Mouse (Mus musculus) T-helper 1 cell (primary cell): ENCODE measurements around the gene Pla2g2f.

Experiments used
- in situ Hi-C: fragments of 300-600 bp; cut with MboI, MseI; formaldehyde crosslinking; loops from one replicate; pipeline ENCODE4 v1.15.1; 2025; ENCODE audit warnings: high pct_unique_total_duplicates

The Pla2g2f gene

DNA sequence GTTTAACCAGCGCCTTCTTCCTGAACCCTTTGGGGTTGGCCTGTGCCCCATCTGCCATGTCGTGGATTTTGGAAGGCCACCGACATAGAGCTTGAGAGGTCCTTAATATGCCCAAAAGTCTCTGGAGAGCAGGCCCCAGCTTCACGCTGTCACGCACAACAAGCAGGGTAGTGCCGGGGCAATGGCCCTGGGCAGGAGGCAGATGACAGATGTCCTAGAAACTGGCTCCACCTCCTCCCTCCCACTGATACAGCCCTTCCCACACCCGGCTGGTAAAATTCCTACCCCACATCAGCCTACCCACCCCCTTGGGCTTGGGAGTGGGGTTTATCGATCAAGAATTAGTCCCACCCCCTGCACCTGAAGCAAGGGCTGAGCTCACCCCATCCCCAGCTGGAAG lies at the start of gene Pla2g2f:
Gene Pla2g2f (minus strand): TSS at position 211 of the 400 bp plus-strand sequence.
- in situ Hi-C loops: no loop called here

DNA sequence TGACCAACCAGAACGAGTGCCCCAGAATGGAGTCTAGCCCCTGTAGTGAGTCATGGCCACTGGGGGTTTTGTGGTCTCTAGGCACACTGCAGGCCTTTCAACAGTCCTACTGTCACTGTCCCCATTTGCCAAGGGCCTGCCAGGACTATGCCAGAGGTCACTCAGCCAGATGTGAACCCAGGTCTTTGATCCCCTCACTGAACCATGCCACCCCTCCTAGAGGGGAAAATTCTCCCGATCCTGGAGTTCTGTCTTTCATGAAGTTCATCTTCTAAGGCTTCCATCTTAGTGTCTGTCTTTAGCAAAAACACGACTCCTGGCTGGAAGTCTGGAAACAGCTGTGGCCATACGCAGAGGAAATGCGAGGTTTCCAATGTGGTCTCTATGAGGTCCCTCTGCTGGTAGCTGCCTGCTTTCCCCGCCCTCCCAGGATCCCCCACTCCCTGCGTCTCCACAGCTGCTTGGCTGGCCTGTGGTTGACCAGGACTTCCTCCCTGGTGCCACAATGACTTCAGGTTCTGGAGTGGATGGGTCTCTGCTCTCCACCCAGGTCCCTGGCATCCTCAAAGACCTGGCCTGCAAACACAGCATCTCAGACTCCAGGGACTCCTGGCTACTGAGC lies 49.6 kb upstream of the Pla2g2f start:
- in situ Hi-C loops: loop anchor here (10.0 kb wide), 1 partner anchor 1158 kb away; the partner anchor contains the start of gene Klhdc7a

DNA sequence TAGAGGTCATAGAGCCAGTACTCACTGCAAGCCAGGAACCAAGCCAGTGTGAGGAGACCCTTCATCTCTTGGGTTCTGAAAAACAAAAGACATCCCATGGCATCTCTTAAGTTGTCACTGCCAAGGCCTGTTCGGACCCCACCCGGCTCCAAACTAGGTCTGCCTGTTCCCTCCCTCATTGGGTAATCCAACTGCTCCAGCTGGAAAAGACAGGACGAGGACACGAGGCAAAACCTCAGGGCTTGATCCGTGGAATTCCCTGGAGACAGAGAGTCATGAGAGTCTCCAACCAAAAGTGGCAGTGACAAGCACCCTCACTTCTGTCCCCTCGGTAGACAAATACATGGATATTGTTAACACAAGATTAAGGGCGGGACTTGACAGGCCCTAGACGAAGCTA lies 48.7 kb upstream of the Pla2g2f start:
- in situ Hi-C loops: loop anchor here (10.0 kb wide), 1 partner anchor 1159 kb away; the partner anchor contains the start of gene Klhdc7a

DNA sequence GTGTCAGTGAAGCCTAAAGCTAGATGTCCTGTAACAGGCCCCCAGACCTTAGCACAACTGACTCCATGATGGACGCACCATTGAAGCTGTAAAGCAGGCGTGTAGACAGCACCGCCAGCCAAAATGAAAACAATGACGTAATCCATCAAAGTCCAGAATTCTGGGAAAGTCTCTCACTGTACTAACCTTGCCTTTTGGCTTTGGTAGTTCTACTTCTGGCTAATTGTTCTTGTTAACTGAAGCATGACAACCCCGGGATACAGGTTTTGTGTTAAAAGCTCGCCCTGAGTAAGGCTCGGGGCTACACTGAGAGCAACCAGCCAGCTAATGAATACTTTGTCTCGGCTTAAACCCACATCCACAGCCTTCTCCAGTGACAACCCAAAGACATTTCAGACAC lies 47.8 kb upstream of the Pla2g2f start:
- in situ Hi-C loops: loop anchor here (10.0 kb wide), 1 partner anchor 1160 kb away; the partner anchor contains the start of gene Klhdc7a

DNA sequence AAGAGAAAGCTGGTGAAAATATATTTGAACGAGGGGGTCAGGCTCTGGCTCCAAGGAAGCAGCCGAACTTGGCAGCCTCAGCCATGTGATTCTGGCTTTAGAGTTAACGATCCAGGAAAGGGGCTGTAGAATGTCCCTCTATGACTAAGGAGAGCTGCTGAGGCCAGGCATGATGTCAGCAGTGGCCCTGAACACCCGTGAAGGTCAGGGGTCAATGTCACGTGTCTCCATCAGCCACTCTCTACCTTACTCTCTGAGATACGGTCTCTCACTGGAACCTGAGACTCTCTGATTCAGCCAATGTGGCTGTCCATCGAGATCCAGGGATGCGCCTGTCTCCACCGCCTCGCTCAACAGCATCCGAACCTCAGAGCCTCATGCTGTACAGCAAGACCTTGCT lies 45.5 kb upstream of the Pla2g2f start:
- in situ Hi-C loops: loop anchor here (10.0 kb wide), 1 partner anchor 1162 kb away; the partner anchor contains the start of gene Klhdc7a

DNA sequence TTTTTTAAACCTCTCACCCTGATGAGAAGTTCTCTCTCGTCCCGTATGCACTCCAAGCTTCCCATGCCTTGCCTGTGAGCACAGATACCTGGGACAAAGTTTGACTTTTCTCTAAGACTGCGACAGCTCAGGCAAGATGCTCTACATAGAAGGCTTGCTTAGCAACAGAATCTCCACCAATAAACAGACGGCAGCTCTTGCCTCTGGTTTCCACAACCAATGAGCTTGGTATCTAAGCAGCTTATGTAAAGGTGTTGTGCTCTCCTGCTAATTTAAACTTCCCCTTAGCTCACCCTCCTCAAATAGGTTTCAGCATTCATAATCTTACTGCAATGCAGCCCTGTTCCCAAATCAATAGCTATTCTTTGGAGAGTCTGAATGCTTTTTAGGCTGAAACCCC lies 44.2 kb upstream of the Pla2g2f start:
- in situ Hi-C loops: loop anchor here (10.0 kb wide), 1 partner anchor 1163 kb away; the partner anchor contains the start of gene Klhdc7a

DNA sequence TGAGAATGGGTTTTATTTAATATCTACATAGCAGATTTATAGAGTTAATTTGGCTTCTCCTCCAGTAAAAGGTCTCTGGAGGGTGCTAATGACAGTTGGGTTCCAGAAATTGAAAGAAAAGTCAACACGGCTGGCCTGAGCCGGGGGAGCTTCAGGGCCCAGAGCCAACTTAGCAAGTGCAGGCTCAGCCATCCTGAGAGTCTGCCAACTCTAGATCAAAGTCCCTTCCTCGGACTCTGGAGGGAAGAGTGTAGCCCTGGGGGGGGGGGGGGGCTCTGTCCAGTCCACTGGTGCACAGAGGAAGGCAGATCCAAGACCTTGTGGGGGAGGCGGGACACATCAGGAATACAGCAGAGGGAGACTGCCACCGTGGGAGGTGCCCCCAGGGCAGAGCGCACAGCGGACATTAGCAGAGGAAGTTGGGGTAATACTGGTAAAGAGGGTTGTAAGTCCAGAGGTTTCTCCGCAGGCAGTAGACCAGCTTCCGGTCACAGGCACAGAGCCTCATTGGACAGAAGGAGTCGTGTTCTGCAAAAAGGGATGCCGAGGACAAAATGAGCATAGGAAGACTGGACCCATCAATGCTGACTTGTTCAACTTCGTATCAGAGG lies 42.8 kb upstream of the Pla2g2f start:
- in situ Hi-C loops: loop anchor here (10.0 kb wide), 1 partner anchor 1165 kb away; the partner anchor contains the start of gene Klhdc7a

DNA sequence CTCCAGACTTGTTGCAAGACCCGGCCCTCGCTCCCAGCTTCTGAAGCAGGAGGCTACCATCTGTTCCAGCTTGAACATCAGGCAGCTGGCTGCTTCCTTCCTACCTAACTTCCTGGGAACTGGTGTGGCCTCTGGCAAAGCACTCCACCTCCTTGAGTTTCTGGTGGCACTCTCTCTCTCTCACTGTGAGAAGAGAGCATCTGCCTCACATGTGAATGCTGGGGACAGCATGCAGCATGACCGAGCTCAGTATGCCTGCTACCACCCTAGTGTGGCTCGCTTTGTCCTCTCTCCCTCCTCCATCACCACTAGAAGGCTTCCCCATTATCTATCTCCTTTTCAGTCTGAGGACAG lies 39.8 kb upstream of the Pla2g2f start:
- in situ Hi-C loops: no loop called here

DNA sequence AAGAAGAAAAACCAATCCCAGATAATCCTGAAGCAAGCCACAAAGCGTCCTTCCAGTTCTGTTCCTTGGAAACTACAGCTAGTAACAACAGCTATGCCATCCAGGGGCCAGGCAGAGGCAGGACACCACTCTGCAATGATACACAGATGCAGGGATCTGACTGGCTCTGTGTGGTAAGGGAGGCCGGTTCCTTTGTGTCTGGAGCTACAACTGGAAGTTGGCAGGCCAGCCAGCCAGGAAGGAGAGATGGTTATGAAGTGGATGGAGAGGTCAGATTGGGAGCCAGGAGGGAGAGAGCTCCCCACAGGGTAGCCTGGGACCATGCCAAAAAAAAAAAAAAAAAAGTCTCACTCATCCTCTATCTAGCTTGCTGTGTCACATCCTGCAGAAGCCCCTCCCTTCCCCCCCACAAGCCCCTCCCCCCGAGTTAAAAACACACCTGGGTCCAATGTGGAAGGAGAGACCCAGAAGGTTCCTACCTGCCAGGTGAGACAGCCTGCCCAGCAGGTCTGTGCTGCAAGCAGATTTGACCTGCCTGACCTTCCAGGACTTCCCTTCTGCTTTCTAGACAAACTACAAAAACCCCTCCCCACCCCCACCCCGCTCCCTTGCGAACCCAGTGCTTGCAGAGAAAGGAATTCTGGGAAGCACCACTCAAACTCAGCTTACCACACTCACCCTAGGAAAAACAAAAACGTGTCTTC lies 39.2 kb upstream of the Pla2g2f start:
- in situ Hi-C loops: no loop called here

DNA sequence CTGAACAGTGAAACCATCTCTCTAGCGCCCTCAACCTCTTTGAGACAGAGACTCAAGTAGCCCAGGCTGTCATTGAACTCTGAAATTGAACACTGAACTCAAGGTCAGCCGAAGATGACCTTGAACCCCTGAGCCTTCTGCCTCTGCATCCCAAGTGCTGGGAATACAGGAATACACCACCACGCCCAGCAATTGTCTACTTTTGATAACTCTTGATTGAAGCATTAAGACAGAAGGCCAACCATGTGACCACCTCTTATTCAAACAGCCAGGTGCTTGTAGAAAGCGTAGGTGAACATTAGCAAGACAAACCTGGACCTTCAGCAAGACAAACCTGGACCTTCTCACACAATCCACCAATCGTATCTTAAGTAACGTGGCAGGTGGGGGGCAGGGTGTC lies 36.9 kb upstream of the Pla2g2f start:
- in situ Hi-C loops: no loop called here

DNA sequence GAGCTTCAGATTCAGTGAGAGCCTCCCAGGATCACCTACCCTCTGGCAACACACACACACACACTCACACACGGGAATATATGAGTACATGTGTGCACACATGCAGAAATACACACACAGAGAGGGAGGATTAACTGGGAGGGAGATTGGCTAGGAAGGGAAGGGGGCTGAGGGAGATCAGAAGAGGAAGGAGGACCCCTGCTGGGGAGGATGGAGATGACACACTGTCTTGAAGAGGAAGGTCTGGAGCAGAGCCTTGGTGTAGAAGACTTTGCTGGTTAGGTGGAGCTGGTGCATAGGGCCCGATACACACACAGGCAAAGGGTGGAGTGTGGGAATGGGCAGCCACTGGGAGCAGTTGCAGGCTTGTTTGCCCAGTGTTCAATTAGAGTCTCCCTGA lies 35.9 kb upstream of the Pla2g2f start:
- in situ Hi-C loops: no loop called here

DNA sequence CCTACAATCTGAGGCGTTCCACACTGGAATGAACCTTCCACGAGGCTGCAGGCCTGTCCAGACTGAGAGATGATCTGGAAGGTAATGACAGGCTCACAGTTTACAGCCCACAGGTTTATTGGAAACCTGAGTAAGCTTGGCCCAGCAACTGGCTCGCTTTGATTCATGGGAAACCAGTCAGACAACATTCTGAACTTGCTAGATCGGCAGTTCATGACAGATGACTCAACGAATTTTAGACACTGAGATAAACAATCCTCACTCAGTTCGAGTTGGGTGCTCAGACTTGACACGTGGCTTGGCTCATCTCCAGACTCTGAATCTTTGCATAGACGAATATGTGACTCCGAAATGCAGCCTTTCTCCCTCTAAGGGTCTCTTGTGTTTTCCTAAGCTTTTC lies 35.2 kb upstream of the Pla2g2f start:
- in situ Hi-C loops: no loop called here

DNA sequence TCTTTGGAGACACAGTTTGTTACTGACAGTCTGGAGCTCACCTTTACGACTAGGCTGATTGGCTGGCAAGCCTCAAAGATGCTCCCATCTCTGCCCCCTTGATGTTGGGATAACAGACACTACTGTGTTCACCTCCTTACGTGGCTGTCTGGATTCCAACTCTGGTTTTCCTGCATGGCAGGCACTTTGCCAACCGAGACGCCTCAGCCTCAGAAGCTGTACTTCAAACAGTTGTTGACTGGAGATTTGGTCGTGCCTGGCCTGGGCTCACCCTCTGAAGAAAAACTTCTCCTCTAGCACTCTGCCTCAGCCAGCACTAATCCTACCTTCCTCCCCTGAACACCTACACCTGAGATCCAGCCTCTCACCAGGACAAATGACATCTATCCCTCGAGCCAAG lies 34.0 kb upstream of the Pla2g2f start:
- in situ Hi-C loops: no loop called here

DNA sequence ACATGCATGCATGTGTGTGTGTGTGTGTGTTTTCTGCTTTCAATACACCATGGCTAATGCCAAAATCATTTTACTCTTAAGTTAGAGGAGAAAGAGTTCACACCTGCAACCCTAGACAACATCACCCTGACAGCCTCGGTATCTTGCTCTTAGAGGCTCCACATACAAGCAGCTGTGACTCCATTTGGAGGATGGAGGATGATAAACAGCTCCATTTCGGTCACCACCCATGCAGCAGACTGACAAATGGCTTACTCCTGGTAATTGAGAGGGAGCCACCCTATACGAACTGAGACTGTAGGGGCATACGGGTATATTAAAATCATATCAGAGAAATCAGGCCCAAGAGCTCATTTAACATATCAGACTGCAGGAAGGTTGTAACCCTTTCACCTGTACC lies 31.0 kb upstream of the Pla2g2f start:
- in situ Hi-C loops: no loop called here

DNA sequence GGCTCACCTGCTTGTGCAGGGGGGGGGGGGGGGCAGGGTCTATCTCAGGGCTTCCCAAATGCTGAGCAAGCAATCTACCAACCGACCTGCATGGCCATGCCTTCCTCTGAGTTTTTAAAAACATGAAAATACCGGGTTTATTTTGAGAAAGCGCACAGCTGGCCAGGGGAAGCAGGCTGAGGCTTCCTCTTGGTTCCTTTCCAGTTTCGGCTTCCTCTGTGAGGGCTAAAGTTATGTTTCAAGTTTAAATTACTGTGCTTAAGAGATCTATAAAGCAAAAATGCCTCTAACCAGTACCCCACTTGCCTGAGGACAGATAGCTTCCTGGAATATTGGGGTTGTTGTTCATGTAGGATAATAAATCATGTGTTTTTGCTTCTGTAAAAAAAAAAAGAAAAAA lies 28.7 kb upstream of the Pla2g2f start:
- in situ Hi-C loops: no loop called here

DNA sequence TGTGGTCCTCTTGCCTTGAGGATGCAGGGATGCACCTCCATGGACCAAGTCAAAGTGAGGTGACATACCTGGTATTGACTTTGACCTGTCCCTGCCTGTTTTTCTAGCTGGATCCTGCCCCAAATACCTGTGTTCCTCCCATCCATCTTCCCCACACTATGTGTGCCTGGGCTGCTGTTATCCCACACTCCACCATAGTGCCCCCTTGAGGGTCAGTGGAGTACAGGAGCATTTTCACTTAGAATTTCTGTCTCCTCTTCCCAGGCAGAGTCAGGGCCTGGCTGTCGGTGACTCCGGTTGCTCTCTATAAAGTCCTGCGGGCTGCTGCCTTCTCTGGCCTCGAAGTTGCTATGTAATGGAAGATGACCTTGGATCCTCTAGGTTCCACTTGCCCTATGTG lies 28.3 kb upstream of the Pla2g2f start:
- in situ Hi-C loops: no loop called here

DNA sequence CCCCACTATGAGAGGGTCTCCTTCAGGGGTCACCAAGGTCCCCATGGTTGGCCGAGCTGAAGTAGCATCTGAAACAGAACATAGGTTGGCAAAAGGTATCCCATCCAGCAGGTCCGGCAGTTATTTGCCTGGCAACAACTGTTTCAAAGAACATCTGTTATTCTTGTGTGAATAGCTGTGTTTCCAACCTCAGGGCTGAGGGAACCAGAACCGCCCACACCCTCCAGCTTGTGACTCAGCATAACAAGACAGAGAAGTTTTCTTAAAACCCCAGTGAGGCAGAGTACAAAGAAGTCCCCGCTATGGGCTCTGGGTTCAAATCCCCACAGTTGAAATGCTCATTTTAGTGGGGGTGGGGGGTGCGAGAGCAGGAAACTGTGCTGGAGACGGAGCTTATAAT lies 24.7 kb upstream of the Pla2g2f start:
- in situ Hi-C loops: no loop called here

DNA sequence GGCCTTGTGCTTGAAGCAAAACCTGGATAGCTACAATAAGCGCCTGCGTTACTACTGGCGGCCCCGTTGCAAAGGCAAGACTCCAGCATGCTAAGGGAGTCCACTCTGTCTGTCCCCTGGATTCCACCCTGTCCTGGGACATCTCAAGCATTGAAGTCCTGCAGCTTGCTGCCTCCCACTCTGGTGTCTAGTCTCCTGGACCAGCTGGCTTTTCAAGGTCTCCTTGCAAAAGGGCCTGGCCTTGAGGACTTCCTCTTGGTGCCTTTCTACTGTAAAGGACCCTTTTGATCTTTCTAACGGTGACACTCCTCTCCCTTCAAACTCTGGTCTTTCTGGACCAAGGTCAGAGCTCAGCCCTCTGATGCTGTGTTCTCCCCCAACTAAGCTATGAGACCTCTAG lies 22.9 kb upstream of the Pla2g2f start:
- in situ Hi-C loops: no loop called here

DNA sequence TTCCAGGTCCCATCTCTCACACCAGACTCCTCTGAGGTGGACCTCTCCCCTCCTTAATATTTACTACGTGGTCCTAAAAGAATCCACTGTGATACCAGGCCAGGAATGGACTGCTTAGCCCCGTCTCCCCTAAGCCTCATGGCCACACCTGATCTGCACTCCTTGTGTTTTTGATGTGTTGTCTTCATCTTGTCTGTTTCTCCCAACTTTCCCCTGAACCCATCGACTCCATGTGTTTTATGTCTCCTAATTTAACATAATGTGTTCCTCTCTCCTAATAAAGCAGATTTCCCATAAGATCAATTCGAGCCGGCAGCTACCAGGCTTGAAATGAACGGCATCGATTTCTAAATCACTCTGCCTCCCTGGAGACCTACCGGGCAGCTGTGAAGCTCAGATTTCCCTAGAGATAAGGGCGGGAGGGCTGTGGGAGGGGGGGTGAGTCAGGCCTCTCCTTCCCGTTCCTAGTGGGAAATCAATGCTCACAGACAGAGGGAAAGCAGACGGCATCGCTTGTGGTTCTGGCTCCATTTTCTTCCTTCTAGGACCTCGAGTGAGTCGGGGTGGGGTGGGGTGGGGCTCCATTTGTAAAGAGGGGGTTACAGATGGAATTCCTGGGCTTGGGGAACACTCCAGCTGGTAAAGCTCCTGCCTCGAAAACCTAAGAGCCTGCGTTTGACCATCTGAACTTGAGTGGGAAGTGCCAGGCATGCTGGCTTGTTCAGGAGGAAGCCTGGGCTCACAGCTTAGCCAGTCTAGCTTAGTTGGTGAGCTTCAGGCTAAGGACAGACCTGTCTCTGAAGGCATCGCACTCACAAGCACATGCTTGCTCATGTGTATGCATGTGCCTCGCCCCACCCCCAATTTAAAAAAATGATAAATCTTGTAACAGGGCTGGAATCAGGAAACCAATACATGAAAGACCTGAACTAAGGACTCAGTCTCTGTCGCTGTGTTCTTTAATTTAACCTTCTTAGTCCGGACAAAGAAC lies 20.3 kb upstream of the Pla2g2f start:
- in situ Hi-C loops: no loop called here

DNA sequence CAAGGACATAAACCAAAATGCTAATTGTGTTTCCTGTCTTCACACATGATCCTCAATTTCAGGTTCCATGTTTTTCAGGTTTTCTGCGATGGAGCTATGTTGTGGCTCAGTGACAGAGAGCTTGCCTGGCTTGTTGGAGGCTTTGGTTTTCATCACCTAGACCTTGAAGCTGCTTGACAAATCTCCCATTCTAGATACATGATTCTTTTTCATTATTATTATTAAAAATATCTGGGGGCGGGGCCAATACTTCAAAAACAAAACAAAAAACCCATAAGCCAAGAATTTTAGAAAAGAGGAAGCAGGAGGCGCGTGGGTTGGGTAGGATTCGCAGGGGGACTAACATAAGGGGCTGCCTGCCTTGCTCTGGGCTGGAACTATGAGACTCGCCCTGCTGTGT lies 18.0 kb upstream of the Pla2g2f start, which contains the start of gene Pla2g2d:
Gene Pla2g2d (plus strand): TSS at position 301 of the 400 bp plus-strand sequence.
- in situ Hi-C loops: no loop called here

DNA sequence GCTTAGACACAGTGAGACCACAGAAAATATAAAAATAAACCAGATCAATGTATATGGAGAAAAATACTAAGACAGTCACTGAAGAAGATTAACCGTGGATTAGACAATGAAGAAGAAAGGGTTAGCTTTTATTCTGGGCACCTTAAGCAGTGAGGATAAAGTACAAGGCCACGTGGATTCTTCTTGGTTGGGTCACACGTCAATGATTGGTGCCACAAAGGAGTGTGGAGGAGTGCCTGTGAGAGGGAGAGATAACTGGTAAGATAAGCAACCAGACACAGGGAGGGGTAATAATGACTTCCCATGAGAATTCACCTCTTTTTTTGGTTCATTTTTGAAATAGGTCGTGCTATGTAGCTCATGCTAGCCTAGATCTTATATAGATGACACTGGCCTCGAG lies 15.0 kb upstream of the Pla2g2f start:
- in situ Hi-C loops: no loop called here
